Mouse (Mus musculus): ENCODE results near the gene Tas2r114.
A peak's percentile ranks its signal among the peaks of the same experiment; 100 is the strongest.

The Tas2r114 gene

DNA sequence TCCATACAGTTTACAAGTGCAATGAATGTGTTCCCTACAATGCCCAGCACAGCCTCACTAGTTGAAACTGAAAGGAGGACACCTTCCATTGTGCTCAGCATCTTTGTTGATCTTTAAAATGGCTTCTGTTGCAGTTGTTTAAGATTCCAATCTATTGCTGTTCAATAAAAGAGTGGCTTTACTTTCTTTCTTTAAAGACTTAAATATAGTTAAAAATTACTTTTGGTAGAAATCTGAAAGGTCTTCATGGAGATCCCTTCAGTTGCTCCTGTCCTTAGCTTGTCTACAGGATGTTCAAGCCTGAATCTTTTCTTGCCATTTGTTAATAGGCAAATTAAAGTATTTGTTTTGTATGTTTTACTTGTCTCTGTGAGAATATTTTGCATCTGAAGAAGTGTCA lies at the start of gene Tas2r114:
Gene Tas2r114 (minus strand): TSS at position 101 of the 400 bp plus-strand sequence.
- no peak for DNase-seq (ENCODE audit: low read depth)

DNA sequence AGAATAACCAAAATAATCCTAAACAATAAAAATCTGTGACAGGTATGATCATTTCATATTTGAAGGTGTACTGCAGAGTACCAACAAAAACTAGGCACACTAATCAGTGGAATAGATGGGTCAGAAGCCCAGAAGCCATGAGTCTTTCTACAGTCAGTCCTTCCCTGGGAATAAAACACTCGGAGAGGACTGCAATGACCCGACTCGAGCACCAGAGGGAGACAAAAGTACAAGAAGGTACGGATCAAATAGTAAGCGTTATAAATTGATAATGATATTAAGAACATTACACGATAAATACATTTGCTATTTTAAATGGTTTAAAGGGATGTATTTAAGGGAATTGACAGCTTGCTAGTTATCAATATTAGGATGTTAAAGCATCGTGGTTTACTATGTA lies 22.9 kb upstream of the Tas2r114 start:
- peak; percentile 63 for DNase-seq (ENCODE audit: low read depth)

GRCm38 (mm10) chr6:131687395-131687794 lies 2.5 kb downstream of the Tas2r114 start, which contains the start of gene Tas2r105:
Gene Tas2r105, minus strand, starts transcription at chr6:131687495.
- no peak for DNase-seq (ENCODE audit: low read depth)

DNA sequence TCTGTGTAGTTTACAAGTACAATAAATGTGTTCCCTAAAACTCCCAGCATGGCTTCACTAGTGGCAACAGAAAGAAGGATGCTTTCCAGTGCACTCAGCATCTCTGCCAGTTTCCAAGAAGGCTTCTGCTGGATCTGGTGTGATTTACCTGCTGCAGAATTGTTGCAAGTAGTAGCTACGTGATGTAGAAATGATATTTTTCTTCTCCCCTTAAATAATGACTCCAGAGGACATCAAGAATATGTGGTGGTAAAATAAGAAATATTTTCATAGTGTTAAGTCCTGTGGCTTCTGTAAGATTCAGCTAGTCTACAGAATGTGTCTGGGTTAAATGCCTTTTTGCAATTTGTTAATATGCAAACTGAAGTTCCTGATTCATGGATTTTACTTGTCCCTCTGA lies 4.2 kb downstream of the Tas2r114 start, which contains the start of gene Tas2r104:
Gene Tas2r104 (minus strand): TSS at position 101 of the 400 bp plus-strand sequence.
- no peak for DNase-seq (ENCODE audit: low read depth)

DNA sequence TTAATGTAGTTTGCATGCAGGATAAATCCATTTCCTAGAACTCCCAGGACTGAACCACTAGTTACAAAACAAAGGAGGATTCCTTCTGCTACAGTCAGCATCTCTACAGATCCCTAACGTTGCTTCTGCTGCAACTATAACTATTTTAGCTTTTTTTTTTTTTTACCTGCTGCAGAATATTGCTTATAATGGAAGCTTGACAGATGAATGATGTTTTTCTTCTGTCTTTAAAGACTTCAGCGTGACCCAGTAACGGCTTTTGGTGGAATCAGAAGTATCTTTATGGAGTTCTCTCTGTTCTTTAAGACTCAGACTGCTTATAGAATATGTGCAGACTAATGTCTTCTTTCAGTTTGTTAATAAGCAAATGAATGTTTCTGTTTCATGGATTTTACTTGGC lies 11.1 kb downstream of the Tas2r114 start, which contains the start of gene Tas2r106:
Gene Tas2r106 (minus strand): TSS at position 101 of the 400 bp plus-strand sequence.
- no peak for DNase-seq (ENCODE audit: low read depth)

- no peak for DNase-seq (ENCODE audit: low read depth)
Observed at GRCm38 (mm10) chr6:131660049-131660448, 29.8 kb downstream of the Tas2r114 start, which contains the start of gene Tas2r107. Gene Tas2r107, minus strand, starts transcription at chr6:131660149.

Measured in NIH3T3 (cell line).